Mouse (Mus musculus) common myeloid progenitor, adult 5-6 weeks (primary cell): Measurements from ENCODE around the gene Nosip. TPM values are rescaled to one million over a fixed set of nuclear protein-coding genes. Genes with fewer than 3 reads are reported as not detected.
A peak's percentile ranks its signal among the peaks of the same experiment; 100 is the strongest.

ENCODE experiments used
- ATAC-seq: replicated peaks from 2 replicates; pipeline ENCODE4 v1.8.0; 2016; ENCODE audit warnings: low read depth, mild to moderate bottlenecking, moderate TSS enrichment, inconsistent platforms; ENCODE audit not compliant: poor library complexity, severe bottlenecking
- total RNA-seq: library from RNA; stranded (forward); fragments of 200-1000, 187-1606 nt; gene quantifications from 2 replicates; pipeline ENCODE4 v1.2.3, GENCODE M21; 2017

Gene Nosip
- total RNA-seq, 1 experiment from 2014 or later, result 71.2 TPM

GRCm38 (mm10) chr7:45033722-45034359 lies 28.4 kb upstream of the Nosip start:
- no peak for ATAC-seq

- ATAC-seq, result no peak
Observed at GRCm38 (mm10) chr7:45035631-45036030, 26.6 kb upstream of the Nosip start.

- no peak for ATAC-seq
Observed at GRCm38 (mm10) chr7:45036702-45037101, 25.5 kb upstream of the Nosip start.

- peak; percentile 88 for ATAC-seq
Observed at GRCm38 (mm10) chr7:45037720-45038361, 24.4 kb upstream of the Nosip start.

GRCm38 (mm10) chr7:45038411-45038810 lies 23.8 kb upstream of the Nosip start:
- no peak for ATAC-seq

GRCm38 (mm10) chr7:45040851-45041250 lies 21.4 kb upstream of the Nosip start:
- no peak for ATAC-seq

GRCm38 (mm10) chr7:45043307-45043706 lies 18.9 kb upstream of the Nosip start:
- no peak for ATAC-seq

GRCm38 (mm10) chr7:45045741-45046140 lies 16.5 kb upstream of the Nosip start:
- no peak for ATAC-seq

- ATAC-seq, result no peak
Observed at GRCm38 (mm10) chr7:45046853-45047350, 15.3 kb upstream of the Nosip start.

- no peak for ATAC-seq
Observed at GRCm38 (mm10) chr7:45047491-45047890, 14.7 kb upstream of the Nosip start.

GRCm38 (mm10) chr7:45048001-45048890 lies 14.0 kb upstream of the Nosip start:
- ATAC-seq, result no peak

- no peak for ATAC-seq
Observed at GRCm38 (mm10) chr7:45048923-45049657, 13.1 kb upstream of the Nosip start.

- no peak for ATAC-seq
Observed at GRCm38 (mm10) chr7:45050945-45051600, 11.2 kb upstream of the Nosip start.

GRCm38 (mm10) chr7:45051601-45051974 lies 10.6 kb upstream of the Nosip start:
- no peak for ATAC-seq

- ATAC-seq, result no peak
Observed at GRCm38 (mm10) chr7:45052181-45052861, 9.9 kb upstream of the Nosip start.

GRCm38 (mm10) chr7:45052862-45053116 lies 9.4 kb upstream of the Nosip start, which contains the start of gene Prr12:
Gene Prr12 (minus strand): TSS chr7:45052881.
- no peak for ATAC-seq

GRCm38 (mm10) chr7:45053117-45053930 lies 8.9 kb upstream of the Nosip start:
- ATAC-seq, result peak; percentile 34

GRCm38 (mm10) chr7:45053931-45054510 lies 8.2 kb upstream of the Nosip start:
- ATAC-seq, result peak; percentile 93
